Mouse (Mus musculus): Measurements from ENCODE around the gene Rmi1.
"Not testable (repeated sequence)": the region's sequence is repeated elsewhere in the genome, so short reads cannot be mapped to it uniquely, and the experiment has no call there.

Rmi1 gene

DNA sequence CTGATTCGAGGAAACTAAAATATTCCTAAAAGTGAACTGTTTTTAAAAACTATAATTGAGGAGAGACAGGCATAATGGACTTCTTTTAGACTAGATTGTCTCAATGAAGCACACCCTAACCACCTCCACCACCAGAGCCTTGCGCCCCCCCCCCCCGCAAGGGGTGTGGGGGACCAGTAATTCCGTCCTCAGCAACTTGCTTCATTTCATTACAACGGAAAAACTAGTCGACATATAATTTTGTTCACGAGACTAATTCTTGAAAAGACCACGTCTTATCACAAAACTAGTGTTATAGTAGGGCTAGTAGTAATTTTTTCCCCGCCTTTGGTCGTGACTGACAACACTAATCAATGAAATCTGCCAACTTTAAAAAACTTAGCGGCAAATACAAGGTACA is 1.5 kb upstream of the Rmi1 start:
- in situ Hi-C loops (cut with MboI, MseI) = no loop called here

DNA sequence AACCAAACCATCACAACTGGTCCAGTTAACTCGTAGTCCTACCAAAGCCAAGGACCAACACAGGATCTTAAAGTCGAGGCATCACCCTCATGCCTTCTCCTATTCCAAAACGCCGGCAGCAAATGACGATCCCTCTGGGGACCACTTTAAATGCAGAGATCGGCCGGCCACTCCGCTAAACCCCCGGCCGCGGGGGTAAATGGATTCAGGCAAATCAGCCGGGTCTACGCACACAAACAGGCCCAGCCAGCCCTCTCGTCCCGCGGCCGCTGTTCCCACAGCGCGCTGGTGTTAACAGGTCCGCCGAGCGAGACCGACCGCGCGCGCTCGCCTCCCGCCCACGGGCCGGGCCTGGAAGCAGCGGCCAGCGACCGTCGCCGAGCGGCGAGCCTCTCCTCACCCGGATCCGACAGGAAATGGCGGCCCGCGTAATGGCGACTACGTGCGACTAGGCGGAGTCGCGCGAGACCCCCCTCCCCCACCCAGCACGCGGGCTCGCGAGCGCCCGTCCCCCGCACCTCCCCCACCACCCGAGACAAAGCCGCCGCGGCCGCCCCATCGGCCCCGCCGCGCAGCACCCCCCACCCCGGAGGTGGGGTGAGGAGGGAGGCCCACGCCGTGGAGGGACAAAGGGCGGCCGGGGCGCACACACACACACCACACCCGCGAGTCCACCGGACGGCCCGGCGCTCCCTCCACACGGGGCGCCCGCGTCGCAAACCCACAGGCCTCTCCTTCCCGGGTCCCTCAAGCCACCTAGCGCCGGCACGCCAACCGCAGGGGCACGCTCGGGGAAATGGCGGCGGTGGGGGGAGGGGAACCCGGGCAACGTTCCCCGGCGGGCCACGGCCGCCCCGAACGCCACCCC is 679 bp upstream of the Rmi1 start:
- in situ Hi-C loops (cut with MboI, MseI) = no loop called here

DNA sequence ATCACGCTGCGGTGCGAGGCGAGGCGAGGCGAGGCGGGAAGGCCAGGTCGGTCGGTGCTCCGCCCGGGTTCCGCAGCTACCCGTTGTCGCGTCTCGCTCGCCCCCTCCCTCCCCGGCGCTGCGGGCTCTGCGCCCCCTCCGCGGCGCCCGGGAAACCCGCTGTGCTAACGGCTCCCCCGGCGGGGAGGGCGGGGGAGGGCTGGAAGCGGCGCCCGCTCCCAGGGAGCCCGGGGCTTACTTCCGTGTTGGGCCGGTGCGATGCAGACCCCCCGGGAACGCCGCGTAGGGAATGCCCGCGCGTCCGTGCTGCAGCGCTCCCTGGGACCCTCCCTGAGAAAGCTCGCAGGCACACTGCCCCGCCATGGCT is 679 bp downstream of the Rmi1 start:
- in situ Hi-C loops (cut with MboI, MseI) = no loop called here

DNA sequence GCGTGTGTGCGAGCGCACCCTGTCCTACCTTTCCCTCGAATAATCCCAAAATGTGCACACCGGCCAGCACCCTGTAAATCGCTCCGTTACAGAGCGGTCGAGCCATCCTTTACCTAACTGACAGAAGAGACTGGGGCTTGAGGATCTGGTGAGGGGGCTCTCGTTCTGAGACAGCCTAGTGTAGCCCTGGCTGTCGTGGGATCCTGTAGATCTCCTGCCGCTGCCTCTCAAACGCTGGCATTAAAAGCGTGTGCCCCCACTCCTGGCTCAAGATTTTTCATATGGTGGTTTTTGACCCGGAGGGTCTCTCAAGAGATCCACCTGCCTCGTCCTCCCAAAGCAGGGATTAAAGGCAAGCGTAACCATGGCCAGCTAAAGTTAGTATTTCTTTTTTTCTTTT is 1.2 kb downstream of the Rmi1 start, which contains the start of gene Hnrnpk:
Gene Hnrnpk (minus strand): TSS at position 101 of the 400 bp plus-strand sequence.
- in situ Hi-C loops (cut with MboI, MseI) = not testable (repeated sequence)

DNA sequence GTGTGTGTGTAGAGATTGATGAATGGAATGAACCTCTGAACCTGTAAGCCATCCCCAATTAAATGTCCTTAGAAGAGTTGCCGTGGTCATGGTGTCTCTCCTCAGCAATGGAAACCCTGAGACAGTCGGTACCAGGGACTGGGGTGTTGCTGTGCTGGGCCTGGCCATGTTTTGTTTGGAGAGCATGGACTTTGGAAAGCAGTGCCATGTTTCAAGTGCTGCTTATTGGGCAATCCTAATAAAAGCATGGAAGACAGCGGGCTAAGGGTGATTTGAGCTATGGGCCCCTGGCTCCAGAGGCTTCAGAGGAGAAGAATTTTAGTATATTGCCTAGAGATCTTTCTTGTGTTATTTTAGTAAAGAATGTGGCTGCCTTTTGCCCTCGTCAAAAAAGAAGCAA is 9.0 kb downstream of the Rmi1 start:
- in situ Hi-C loops (cut with MboI, MseI) = loop anchor here (10.0 kb wide), 1 partner anchor 1886 kb away; the partner anchor contains the start of gene Fbxl21

DNA sequence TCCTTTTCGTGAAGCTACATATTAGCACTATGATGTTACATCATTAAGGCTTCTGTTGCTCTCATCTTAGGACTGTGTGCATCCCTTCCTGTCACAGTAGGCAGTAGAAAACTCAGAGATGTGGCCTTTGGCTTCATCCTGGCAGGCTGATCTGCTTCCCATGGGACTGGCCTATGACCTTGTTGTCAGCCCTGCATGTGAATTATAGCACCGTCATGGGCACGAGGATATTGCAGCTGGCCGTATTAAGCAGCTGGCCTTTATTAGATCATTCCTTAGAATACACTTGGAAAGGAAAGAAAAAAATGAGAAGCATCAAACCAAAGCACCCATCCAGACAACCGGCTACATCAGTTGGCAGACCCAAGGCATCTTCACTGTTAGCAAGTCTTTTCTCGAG is 13.3 kb downstream of the Rmi1 start:
- in situ Hi-C loops (cut with MboI, MseI) = loop anchor here (10.0 kb wide), 1 partner anchor 1891 kb away; the partner anchor contains the start of gene Fbxl21

DNA sequence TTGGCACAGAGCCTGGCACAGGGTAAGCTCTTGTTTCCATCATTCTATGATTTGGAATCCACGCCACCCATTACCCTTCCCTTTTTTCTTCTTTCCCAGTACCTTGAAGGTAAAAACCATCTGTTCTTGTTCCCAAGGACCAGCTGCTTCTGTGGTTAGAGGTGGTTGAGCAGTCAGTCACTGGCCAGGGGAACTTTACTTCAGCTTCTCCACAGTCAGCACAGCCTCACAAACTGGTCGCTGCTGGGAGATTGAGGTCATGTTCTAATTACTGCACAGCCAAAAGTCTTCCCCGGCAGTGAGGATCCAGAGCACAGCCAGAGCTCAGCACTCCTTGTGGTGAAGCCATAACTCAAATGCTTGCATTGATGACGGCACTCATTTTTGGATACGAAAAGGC is 13.8 kb downstream of the Rmi1 start:
- in situ Hi-C loops (cut with MboI, MseI) = loop anchor here (10.0 kb wide), 1 partner anchor 1891 kb away; the partner anchor contains the start of gene Fbxl21

DNA sequence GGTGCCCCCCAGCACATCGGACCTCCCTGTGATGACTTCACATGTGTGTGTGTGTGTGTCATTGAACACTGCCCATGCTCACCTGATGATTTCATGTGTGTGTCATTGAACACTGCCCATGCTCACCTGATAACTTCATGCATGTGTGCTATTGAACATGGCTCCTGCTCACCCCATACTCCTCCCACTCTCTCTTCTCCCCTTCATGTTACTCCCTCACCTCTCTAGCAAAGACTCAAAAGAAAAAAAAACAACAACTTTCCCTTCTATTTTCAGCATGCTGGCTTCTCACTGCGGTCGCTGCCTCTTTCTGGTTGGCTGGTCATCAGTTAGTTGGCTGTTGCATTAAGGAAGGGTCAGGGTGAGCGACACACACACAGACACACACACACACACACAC is 16.6 kb downstream of the Rmi1 start:
- in situ Hi-C loops (cut with MboI, MseI) = loop anchor here (10.0 kb wide), 1 partner anchor 1894 kb away; the partner anchor contains the start of gene Fbxl21

DNA sequence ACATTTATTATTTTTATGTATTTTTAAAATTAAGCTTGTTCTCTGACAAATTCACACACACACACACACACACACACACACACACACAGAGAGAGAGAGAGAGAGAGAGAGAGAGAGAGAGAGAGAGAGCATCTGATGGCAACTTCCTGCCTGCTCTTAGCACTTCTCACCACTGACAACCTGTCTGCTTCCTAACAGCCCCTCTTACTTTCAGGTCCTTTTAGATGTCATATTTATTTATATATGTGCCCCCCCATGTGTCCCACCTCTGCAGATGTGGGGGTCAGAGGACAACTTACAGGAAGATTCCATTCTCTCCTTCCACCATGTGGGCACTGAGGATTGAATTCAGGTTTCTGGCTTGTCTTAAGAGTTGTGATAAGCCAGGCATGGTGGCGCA is 17.2 kb downstream of the Rmi1 start:
- in situ Hi-C loops (cut with MboI, MseI) = loop anchor here (10.0 kb wide), 1 partner anchor 1894 kb away; the partner anchor contains the start of gene Fbxl21

DNA sequence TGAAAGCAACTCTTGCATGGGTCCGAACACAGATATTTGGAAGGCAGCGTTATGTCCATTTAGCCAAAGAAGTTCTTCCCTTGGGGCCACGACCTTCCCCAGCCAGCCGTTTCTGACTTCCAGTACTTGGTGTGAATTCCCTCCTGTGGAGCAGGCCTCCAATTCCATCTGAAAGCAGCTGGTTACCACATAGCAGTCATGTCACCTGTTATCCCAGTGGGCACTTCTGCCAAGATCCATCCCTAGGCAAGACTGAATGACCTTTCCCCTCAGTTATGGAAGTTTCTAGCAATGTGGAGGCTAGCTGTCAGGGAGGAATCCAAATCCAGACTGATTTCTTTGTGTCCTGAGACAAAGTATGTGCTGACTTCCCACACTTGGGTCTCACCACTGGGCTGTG is 19.0 kb downstream of the Rmi1 start:
- in situ Hi-C loops (cut with MboI, MseI) = no loop called here

DNA sequence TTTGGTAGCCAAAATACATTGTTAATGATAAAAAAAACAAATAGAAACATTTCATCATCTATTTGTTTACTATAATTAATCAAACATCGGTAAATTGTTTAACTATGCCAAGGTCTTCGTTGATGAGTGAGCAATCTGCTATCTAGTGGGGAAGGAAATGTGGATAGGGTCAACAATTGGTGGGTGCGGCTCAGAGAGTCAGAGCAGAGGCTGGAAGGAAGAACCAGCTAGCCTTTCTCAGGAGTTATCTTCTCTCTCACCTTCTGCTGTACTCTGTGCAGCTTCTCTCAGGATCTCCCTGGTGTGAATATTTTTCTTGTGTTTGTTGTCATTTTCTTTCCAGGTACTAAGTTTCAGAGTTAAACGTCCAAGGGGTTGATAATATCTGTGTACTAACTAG is 20.2 kb downstream of the Rmi1 start:
- in situ Hi-C loops (cut with MboI, MseI) = no loop called here

DNA sequence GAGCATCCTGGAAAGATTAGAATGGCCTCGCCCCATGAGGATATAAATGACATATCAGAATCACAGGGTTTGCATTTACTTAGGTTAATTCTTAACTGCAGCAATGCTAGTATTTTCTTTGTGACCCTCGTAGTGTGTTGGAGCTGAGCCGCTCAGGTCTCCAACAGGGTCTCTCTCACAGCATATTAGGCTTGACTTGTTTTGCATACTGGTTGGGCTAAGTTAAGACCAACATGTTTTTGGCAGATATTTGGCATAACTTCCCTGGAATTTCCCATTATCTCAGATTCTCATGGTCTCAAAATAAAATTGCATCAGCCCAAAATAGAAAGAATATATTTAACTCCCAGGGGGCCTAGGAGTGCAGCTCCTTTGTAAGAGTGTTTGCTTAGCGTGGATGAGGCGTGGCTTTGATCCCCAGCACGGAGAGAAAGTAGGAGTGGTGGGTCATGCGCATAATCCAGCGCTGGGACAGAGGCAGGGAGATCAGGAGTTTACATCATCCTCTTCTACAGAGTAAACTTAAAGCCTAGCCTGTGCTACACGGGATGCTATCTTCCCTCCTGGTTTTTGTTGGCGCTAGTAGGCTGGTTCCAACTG is 21.1 kb downstream of the Rmi1 start:
- in situ Hi-C loops (cut with MboI, MseI) = no loop called here

DNA sequence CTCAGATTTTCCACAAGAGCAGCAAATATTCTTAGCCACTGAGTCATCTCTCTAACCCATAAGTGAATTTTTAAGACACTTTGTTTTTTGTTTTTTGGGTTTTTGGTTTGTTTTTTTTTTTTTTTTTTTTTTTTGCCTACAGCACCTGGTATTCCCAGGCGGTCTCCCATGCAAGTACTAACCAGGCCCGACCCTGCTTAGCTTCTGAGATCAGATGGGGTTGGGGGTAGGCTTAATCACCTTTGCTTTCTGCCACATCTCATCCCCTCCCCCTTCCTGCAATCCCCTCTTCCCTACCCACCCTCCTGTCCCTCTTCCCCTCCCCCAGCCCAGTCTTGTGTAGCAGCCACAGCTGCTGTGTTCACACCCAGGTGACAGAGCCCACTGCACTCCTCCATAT is 37.7 kb downstream of the Rmi1 start:
- in situ Hi-C loops (cut with MboI, MseI) = loop anchor here (5.0 kb wide), 1 partner anchor 98 kb away; no protein-coding TSS in a partner anchor

DNA sequence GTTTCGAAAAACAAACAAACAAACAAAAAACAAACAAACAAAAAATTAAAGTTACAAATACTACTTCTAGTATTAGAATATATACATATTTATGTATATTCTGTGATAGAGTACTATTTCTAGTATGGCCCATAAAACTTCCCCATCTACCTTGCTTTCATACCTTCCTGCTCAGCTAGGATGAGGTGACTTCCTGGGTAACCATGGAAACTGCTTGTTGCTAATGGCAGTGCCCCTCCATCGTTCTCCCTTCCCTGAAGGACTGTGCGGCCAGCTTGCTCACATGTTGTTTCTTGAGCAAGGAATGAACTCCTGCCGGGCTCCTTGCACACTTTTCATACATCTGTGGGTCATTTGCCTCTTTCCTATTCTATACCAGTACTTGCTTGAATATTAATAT is 41.3 kb downstream of the Rmi1 start:
- in situ Hi-C loops (cut with MboI, MseI) = loop anchor here (5.0 kb wide), 1 partner anchor 94 kb away; no protein-coding TSS in a partner anchor

DNA sequence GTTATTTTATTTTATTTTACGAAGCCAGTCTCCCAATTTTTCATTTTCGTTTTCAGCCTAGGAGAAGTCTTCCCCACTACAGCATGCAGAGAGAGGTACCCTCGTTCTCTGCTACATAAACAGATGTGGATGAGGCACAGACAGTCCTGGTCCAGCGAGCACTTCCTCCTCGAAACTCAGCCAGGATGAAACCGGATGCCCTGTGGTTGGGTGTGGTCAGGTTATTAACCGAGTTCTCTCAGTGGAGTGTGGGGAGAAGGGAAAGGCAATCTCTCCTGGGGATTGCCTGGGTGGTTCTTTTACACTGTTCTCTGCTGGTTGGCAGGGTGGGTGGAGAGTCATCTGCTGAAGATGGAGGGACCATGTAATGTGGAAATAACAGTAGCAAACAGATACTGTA is 41.7 kb downstream of the Rmi1 start:
- in situ Hi-C loops (cut with MboI, MseI) = loop anchor here (5.0 kb wide), 1 partner anchor 94 kb away; no protein-coding TSS in a partner anchor

DNA sequence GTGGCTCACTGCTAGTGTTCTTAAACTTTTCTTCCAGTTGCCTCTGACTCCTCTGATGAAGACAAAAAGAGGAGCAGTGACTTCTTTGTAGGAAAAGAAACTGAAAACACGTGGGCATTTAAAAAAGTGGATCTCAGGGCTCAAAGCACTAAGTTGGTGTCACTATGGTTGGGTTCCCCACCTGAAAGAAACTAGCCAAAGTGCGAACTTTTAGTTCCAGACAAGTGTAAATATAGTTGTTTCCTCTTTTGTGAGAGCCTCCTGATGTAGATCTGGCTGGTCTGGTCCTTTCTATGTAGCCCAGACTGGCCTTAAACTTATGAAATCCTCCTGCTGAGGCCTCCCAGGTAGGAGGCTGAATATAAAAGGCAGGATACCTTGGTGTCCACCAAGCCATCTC is 44.5 kb downstream of the Rmi1 start:
- in situ Hi-C loops (cut with MboI, MseI) = no loop called here

DNA sequence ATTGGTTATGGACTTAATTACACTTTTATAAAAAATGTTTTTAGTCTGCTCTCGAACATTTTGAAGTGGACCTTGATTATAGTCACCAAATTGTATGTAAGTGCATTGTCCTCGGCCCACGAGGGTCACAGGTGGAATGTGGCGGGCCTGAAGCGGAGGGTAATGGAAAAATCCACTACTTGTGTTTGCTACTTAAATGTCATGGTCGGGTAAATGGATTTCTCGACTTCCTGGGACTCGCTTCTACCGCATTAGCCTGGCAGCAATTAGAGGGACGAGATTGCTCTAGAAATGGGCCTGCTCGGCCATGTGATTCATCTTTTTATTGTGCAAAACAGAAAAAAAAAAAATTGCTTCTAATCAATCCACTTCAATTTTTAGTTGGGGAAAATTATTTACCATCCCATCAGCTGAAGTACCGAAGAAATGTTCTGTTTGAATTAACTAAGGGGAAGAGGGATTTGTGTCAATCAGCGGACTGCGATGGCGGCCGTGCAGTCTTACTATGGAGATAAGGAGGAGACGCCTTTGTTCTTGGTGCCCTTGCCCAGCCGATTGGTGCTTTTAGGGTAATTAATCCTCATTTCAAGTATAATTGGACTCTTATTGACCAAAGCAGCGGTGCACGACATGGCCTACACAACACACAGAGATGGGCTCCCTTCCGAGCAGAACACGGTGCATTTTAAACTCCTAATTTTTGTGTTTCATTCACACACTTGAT is 48.6 kb downstream of the Rmi1 start:
- in situ Hi-C loops (cut with MboI, MseI) = no loop called here

DNA sequence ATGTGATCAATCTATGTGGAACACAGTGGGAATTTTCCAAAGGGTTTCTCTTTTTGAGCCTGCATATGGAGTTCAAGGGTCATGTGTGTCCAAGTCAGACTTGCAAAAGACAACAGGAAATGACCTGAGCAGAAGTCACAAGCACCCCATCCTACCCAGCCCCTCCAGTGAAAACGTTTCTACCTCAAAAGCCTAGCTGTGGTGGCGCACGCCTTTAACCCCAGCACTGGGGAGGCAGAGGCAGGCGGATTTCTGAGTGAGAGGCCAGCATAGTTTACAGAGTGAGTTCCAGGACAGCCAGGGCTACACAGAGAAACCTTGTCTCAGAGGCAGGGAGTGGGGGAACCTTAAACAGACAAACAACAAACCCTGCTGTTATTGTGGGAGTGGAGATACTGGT is 50.2 kb downstream of the Rmi1 start:
- in situ Hi-C loops (cut with MboI, MseI) = no loop called here

DNA sequence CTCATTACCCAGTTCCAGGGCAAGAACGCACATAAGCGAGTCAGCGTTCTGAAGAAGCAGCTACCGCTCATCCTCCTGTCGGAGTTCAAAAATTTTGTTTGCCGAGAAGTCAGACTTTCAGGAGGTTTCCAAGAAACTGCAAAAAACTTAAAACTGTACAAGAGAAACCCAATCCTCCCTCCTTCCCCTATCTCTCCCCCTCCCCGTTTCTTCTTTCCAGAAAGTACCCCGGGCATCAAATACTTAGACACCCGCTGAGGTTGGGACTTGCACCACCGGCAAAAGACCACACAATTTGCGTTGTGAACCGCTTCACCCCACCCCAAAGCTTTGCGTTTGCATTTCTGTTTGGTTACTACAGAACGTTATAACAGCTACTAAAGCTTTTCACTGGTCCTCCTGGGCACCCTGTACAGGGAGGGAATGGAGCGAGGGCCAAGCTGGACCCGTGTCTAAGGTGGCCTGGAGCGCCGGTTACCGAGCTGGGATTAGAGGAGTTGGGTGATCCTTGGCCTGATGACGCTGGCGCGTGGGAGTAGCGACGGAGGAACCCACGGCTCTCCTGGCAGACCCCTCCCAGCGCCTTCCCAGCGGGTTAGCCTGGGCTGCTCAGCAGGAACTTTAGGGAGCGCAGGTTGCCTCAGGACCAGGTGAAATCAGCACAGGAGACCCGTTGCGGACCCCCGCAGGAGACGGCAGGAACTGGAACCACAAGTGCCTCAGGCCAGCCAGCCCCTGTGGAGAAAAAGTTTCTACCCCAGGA is 50.8 kb downstream of the Rmi1 start:
- in situ Hi-C loops (cut with MboI, MseI) = no loop called here

DNA sequence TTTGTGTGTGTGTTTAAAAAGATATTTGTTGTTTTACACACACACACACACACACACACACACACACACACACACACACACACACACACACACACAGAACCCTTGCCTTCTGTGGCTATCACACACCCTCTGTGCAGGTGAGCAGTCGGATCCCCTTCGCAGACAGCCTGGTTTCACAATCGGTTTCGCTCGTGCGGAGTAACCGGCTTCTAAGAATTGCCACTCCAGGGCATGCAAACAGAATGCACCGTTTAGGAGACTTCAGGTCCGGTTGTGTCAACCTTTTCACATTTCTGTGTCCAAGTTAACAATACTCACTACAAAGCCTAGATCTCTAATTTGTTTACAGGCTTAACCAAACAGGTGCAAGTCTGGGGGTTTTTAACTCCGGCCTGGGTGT is 51.5 kb downstream of the Rmi1 start:
- in situ Hi-C loops (cut with MboI, MseI) = no loop called here

DNA sequence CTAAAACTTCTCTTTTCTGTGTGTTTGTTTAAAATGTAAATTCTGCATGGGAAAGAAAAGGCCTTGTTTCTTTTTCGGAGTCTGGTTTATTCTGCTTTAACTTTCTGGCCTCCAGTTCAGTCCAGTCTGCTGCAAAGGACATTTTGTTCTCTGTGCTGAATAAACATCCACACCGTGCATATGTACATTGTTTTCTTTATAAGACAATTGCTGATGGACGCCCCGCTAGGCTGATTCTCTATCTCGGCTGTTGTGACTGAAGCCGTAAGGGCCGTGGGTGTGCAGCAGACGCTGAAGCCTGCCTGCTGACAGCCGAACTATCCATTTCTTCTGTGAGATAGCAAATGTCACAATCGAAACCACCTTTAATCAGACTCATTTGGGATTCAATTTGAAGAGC is 54.5 kb downstream of the Rmi1 start:
- in situ Hi-C loops (cut with MboI, MseI) = no loop called here
